Mouse (Mus musculus): ENCODE data around the gene Rapgef4.

The Rapgef4 gene

GRCm38 (mm10) chr2:72179600-72180301 is 198.7 kb downstream of the Rapgef4 start:
- DNase-seq (ENCODE audit: low spot score in 2 of 2) = no peak

GRCm38 (mm10) chr2:72181443-72181842 is 200.4 kb downstream of the Rapgef4 start:
- DNase-seq (ENCODE audit: low spot score in 2 of 2) = no peak

GRCm38 (mm10) chr2:72183751-72184150 is 202.7 kb downstream of the Rapgef4 start:
- no peak for DNase-seq (ENCODE audit: low spot score in 2 of 2)

GRCm38 (mm10) chr2:72196190-72196965 is 215.3 kb downstream of the Rapgef4 start:
- DNase-seq (ENCODE audit: low spot score in 2 of 2) = no peak

- DNase-seq (ENCODE audit: low spot score in 2 of 2) = no peak
Observed at GRCm38 (mm10) chr2:72197026-72197425, 216.0 kb downstream of the Rapgef4 start.

GRCm38 (mm10) chr2:72199451-72199850 is 218.4 kb downstream of the Rapgef4 start:
- no peak for DNase-seq (ENCODE audit: low spot score in 2 of 2)

- DNase-seq (ENCODE audit: low spot score in 2 of 2) = no peak
Observed at GRCm38 (mm10) chr2:72201506-72201905, 220.5 kb downstream of the Rapgef4 start.

- DNase-seq (ENCODE audit: low spot score in 2 of 2) = no peak
Observed at GRCm38 (mm10) chr2:72202252-72202651, 221.2 kb downstream of the Rapgef4 start.

- peak; percentile 34 to 46 for DNase-seq (ENCODE audit: low spot score in 2 of 2)
Observed at GRCm38 (mm10) chr2:72203609-72204008, 222.6 kb downstream of the Rapgef4 start.

- no peak for DNase-seq (ENCODE audit: low spot score in 2 of 2)
Observed at GRCm38 (mm10) chr2:72205869-72206268, 224.8 kb downstream of the Rapgef4 start.

GRCm38 (mm10) chr2:72206530-72207248 is 225.6 kb downstream of the Rapgef4 start:
- DNase-seq (ENCODE audit: low spot score in 2 of 2) = no peak

- DNase-seq (ENCODE audit: low spot score in 2 of 2) = no peak
Observed at GRCm38 (mm10) chr2:72217336-72217735, 236.3 kb downstream of the Rapgef4 start.

- no peak for DNase-seq (ENCODE audit: low spot score in 2 of 2)
Observed at GRCm38 (mm10) chr2:72219921-72220320, 238.9 kb downstream of the Rapgef4 start.

- no peak for DNase-seq (ENCODE audit: low spot score in 2 of 2)
Observed at GRCm38 (mm10) chr2:72221283-72221682, 240.2 kb downstream of the Rapgef4 start.

GRCm38 (mm10) chr2:72221706-72222105 is 240.7 kb downstream of the Rapgef4 start:
- DNase-seq (ENCODE audit: low spot score in 2 of 2) = no peak

GRCm38 (mm10) chr2:72222276-72222675 is 241.2 kb downstream of the Rapgef4 start:
- DNase-seq (ENCODE audit: low spot score in 2 of 2) = no peak

GRCm38 (mm10) chr2:72222736-72223455 is 241.9 kb downstream of the Rapgef4 start:
- no peak for DNase-seq (ENCODE audit: low spot score in 2 of 2)

- no peak for DNase-seq (ENCODE audit: low spot score in 2 of 2)
Observed at GRCm38 (mm10) chr2:72223479-72223878, 242.4 kb downstream of the Rapgef4 start.

- no peak for DNase-seq (ENCODE audit: low spot score in 2 of 2)
Observed at GRCm38 (mm10) chr2:72226006-72226405, 245.0 kb downstream of the Rapgef4 start.

GRCm38 (mm10) chr2:72227416-72227815 is 246.4 kb downstream of the Rapgef4 start:
- no peak for DNase-seq (ENCODE audit: low spot score in 2 of 2)

- DNase-seq (ENCODE audit: low spot score in 2 of 2) = no peak
Observed at GRCm38 (mm10) chr2:72228881-72229280, 247.8 kb downstream of the Rapgef4 start.

GRCm38 (mm10) chr2:72230545-72230944 is 249.5 kb downstream of the Rapgef4 start:
- no peak for DNase-seq (ENCODE audit: low spot score in 2 of 2)

Measured in urinary bladder, adult 18-20 months (tissue).